Mouse (Mus musculus) CD4-positive, CD25-positive, alpha-beta regulatory T cell, adult 4 months (primary cell): Measurements from ENCODE around the gene Babam2. TPM values are rescaled to one million over a fixed set of nuclear protein-coding genes. Genes with fewer than 3 reads are reported as not detected.

Experiments used
- ATAC-seq: one replicate; pipeline ENCODE4 v1.8.0; 2017
- polyA plus RNA-seq, 2 experiments: library from polyadenylated mRNA; unstranded; fragments of 100-300 nt; shearing (Covaris generic); gene quantifications; one replicate each; pipeline ENCODE4 v1.2.1; 2017

Gene Babam2
- polyA plus RNA-seq, 2 experiments from 2014 or later, result 104 to 119 TPM

DNA sequence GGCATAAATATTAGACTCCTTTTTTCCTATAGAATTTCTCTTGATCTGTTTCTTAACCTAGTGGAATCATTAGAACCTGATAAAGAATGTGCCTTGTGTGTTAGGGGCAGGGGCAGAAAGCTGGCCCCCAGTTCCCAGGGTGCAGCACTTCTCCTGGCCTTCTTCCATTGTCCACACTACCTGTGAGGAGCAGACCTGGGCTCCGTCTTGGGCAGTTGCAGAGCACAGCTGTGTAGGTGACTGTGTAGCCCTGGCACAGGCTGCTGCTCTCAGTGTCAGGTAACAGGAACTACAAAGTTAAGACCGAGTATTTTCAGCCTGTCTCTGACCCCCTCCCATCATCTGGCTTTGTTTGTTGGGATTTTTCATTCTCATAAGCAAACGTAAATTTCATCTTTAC, 302.6 kb downstream of the Babam2 start:
- no peak for ATAC-seq

DNA sequence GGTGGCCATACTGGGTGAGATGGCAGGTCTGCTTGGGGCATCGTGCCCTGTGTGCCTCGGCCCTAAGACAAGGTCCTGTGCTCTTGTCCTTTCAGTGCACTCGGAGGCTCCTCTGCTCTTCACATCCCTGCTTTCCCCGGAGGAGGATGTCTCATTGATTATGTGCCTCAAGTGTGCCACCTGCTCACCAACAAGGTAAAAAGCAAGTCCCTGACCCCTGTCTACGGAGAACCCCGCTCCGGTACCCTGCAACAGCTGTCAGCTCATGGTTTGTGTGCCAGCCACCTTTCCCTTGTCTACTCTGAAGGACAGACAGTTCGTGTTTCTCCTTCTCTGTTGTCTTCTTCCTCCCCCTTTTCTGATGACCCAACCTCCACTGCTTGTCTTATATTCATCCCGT, 303.8 kb downstream of the Babam2 start:
- ATAC-seq, result no peak

DNA sequence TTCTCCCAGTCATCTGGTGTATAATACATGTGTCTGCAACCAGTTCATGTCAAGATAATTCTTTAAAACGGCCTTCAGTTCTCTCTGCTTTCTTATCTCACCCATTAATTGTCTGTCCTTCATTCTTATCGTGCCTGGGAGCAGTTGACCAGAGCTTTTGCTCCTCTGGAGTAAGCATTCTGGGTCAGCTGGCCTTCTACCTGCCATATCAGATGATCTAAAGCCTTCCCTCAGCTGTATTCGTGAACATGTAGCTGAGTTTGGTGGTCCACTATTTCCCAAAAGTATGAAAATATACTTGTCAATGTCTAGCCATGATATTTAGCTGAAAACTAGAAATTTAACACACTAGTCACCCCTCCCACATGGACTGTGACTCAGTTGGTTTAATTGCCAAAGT, 304.3 kb downstream of the Babam2 start:
- ATAC-seq, result no peak

DNA sequence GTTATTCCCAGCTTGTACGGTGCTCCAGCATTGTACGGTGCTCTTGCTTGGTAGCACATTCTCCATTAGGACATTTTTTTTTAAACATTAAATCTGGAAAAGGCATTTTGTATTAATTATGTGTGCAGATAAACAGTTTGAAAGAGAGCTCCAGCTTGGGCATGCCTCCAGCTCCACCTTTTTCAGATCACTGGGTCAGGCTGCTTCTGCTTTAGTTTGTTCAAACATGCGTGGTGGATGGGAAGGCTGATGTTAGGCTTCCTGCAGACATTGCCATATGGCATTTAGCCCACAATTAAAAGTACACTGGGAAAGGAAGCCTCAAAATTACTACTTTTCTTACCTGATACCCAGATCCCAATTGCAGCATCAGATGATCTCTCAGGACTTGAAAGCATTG, 310.9 kb downstream of the Babam2 start:
- no peak for ATAC-seq

DNA sequence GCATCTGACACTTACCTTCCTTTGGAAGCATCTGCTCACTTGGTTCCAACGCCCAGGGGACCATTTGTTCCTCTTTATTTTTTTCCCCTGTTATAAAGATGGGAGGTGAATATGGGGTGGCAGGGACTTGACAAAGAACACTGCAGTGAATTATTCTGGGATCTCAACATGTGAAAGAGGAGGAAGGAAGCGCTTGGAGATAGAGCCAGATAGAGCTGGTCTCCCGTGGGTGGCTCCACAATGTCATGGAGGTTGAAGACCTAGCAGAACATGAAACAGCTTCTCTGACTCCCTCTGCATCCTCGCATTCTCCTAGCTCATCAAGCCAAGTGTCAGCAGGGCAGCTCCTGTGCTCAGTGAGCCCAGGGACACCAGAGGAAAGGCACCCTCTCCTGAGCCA, 312.6 kb downstream of the Babam2 start:
- ATAC-seq, result no peak

DNA sequence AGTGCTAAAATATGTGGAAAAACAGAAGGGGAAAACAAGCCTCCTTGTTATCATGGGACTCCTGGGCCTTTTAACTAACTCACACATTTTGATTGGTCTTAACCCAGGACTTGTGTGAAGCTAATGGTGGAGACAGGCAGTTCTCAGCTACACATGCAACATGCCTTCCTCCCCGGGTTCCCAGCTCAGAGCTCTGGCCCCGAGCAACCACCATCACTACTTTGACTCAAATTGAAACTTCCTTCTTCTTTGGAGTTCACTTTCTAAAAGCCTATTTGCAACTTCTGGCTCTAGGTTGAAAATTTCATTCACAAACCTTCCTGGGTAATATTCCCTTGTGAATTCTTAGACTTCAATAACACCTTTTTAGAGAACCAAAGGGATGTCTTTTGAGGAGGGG, 315.6 kb downstream of the Babam2 start:
- no peak for ATAC-seq

DNA sequence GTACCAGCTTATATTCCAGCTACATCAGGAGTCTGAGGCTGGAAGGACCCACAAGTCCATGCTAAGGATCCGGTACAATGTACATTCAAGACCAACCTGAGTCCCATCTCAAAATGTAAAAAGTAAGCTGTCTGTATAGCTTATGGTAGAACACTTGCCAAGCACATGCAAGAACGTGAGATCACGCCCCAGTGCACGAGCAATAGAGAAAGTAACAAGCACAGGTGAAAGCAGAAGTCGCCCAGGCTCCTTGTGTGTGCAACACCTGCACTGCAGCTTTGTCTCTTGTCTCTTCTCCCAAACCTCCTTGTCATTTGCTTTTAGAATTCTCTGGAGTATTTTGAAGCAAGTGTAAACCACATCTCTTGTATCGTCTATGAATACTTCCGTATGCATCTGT, 317.3 kb downstream of the Babam2 start:
- ATAC-seq, result no peak

DNA sequence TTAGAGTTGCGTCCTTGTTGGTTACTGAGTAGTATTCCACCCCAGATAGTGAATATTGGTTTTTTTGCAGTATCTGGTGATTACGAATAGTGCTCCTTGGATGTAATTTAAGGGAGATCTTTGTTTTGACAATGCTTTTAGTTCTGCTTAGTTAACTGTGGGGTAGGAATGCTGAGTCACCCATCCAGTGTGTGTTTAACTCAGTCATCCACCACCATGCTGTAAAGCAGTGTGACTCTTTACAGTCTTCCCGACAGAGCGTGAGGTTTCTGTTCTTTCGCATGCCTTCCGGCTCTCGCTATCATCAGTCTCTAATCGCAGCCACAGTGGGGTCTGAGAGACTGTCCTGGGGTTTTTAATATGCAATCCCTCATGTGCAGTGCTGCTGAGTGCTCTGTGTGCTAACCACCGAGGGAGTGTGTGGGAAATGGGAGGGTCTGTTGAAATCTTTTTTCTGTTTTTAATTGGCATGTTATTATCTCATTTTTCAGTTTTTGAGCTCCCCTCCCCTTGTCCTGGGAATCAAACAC, 318.5 kb downstream of the Babam2 start:
- ATAC-seq, result no peak

DNA sequence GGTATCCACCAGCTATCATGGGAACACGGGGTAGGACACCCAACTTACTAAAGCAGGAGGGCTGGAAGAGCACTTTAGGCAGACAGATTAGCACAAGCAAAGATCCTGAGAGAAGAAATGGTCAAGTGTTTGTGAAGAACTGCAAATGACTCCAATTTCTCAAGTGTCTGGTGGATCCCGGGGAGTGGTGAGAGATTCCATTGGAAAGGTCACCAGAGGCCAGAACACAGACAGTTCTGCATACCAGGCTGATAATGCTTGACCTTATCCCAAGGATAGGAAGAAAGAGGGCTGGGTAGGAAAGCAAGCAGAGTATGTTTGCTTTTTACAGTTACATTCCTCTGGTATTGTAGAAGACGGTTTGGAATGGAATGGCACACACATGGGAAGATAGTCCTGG, 320.2 kb downstream of the Babam2 start:
- no peak for ATAC-seq

DNA sequence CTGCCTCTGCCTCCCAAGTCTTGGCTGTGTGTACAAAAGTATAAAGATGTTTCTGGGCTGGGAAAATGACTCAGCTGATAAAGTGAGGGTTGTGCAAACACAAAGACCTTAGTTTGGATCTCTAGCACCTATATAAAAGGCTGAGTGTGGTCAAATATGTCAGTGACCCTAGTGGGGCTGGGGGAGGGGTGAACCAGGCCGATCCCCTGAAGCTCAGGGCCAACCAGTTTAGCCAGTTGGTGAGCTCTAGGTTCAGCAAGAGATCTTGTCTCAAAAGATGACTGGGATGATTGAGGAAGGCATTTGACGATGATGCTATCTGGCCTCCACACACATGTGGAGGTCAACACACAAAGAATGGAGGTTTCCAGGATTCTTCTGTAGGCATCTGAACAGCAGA, 320.8 kb downstream of the Babam2 start:
- no peak for ATAC-seq

DNA sequence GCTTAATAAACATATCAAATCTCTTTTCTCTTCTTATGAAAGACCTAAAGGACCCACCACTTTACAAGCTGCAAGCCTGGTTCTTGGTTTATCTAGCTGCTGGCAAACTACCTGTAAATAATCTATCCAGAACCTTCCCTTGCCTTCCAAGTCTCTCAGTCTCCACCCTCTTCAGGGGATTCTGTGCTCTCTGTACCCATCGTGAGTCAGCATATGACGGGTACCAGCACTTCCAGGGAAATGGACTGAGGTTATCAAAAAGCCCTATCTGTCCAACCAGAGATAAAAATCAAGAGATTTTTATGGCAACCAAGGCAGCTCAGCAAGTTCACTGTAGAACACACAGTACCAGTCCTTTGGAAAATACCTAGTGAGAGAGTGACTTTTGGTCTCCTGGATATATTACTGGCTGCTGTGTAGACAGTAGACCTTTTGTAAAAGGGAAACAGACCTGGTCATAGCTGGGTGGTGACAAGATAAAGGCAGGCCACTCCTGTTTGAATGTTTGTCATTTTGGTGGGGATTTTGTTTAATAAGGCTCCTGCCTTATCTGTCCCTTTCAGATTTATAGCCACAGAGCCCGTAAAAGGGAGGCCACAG, 332.4 kb downstream of the Babam2 start:
- no peak for ATAC-seq

DNA sequence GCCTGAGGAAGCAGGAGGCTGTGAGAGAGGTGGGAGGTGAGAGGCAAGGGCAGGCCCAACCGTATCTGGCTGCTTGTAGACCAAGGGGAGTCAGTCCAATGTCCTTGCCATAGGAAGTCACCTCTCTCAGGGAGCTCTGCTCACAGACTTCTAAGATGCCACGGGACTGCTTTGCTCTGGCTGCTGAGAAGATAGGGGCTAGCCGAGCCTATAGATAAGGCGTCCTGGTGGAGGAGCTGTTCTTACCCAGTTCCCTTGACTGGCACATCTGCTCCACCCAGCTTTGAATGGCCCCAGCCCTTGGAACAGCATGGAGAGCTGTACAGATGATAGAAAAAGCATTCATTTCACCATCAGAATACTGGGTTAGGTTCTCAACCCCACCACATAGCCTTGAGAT, 335.7 kb downstream of the Babam2 start:
- no peak for ATAC-seq

DNA sequence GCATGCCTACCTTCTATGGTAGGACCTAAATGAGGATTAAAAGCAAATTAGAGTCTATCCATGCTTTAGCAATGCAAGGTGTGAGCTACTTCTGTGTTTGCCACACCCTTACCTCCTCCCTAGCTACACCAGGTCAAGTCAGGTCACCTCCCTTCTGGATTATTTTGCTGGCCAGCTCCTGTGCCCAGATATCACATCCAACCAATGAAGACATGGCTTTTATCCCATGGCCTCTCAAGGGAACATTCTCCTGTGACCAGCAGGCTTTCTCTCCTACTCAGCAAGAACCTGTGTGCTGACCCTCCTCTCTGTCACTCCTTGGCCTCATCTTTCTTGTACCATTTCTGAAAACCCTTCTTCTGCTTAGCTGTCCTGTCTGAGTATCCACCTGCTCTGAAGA, 336.1 kb downstream of the Babam2 start:
- no peak for ATAC-seq

DNA sequence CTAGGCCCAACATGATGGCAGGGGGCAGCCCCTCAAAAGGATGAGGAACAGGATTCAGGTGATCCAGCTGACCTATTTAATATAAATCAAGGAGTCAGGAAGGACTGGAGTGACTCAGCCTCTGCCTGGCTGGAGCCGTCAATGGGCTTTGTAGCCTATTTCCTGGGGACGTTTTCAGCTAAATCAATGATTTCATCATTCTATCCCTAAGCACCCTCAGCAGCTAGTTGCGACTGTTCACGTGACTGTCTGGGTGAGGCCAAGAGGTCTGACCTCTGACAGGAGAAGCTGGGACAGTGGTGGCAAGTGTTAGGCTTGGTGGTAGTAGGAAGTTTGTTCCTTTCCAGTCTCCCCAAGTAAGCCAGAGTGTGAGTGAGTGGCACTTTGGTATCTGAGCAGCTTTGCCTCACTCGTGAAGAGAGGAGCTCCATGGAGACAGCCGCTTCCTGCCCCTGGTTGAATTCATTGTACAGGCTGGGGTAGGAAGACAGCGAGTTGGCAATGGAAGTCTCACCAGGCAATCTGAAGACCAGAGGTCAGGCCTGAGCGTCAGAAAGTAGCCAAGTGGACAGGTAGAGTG, 337.1 kb downstream of the Babam2 start:
- no peak for ATAC-seq

DNA sequence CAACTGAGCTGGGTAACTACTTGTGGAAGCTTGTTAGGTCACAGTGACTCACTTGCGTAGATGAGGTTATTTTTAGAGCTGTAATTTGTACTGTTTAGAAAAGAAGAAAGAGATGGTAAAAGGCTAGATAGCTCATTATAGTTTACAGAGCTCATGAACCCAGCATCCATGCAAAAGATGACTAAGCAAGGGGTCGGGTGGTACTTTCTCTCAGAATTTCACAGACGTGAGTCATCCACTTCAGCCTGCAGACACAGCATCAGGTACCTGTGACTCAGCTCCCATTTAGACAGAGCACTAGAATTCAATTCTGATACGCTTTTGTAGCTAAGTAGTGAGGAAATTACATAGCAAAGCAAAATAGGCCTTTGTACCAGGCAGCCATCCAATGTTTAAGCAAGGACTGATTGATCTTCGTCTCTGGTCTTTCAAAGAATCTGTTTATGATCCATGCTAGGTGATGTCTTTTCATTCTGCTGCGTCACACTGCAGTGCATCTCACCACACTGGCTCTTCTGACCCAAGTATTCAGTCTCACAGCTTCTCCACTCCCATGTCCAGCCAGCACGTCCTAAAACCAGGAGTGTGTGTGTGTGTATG, 338.3 kb downstream of the Babam2 start:
- ATAC-seq, result no peak

DNA sequence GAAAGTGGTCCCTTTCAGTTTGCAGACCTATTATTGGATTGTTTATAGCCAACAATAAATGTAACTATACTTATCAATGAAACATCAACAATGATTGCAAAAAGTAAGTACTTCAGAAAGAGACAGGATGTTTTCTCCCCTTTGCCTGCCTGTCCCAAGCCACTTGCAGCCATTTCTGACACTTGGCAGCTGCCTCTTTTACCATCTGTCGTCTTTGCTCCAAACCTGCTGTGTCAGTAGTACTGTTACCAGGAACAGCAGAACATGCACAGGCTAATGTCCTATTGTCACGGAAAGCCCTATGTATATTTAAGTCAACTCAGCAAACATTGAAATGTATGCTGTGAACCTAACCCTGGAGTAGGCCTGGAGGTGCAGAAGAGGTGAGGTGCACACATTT, 339.4 kb downstream of the Babam2 start:
- no peak for ATAC-seq

DNA sequence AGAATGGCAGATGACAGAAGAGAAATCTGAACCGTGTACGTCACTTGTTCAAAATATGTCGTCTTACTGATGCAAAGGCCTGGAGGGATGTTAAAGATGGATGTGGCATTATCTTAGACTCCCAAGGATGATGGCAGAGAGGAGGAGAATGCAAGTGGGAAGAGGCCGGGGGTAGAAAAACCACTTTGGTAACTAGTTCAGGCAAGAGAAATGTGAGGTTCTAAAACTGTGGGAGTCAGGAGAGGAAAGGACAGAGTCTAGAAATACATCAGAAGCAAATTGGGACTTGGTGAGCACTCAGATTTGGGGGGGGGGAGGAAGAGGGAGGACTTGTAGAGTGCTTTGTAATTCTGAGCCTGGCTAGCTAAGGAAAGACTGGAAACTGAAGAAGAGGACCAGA, 340.1 kb downstream of the Babam2 start:
- ATAC-seq, result no peak

DNA sequence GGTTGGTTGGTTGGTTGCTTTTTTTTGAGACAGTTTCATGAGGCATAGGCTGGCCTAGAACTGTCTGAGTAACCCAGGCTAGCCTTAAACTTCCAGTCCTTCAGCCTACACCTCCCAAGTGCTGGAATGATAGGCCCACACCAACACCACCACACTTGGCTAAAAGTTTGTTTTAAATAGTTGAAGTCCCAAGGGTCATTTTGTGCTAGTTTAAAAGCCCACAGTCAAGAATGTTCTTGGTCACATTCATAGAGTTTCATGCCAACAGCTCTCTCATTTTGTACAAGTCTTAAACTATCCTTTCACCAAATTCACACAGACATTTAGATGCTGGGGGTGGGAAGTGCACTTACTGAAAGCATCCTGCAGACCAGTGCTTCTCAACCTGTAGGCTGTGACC, 341.5 kb downstream of the Babam2 start:
- no peak for ATAC-seq

DNA sequence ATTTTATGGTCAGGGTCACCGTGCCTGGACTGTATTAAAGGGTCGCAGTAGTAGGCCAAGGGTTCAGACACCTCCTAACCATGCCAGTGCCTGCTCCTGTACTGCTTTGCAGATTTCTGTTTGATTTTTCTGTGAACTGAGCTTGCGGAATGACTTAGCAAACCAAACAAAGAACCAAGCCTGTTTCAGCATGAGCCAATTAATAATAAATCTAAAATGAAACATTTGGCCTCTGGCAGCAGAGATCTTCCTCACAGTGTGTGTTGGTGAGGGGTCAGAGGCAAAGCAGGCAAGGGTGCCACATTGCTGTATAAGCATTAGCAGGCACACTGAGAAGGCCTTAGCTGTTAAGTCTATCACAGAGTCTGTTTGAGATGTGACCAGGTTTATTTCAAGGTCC, 342.0 kb downstream of the Babam2 start:
- no peak for ATAC-seq

DNA sequence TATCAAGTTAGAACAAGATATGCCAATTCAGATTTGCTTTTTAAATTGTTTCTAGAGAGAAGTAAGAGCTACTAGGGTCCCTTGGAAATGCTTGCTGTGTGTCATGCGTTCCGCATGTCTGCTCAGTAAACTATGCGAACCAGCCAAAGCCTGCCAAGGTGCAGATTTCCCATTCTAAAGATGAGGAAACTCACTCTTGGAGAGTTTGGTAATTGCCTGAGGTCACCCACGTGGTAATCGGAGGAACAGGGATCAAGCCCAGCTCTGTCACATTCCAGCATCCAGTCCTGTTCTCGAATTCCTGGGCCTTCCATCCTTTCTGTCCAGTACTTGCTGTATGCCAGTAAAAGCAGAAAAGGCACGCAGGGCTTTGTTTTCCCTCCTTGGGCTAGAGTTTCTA, 345.7 kb downstream of the Babam2 start:
- no peak for ATAC-seq

DNA sequence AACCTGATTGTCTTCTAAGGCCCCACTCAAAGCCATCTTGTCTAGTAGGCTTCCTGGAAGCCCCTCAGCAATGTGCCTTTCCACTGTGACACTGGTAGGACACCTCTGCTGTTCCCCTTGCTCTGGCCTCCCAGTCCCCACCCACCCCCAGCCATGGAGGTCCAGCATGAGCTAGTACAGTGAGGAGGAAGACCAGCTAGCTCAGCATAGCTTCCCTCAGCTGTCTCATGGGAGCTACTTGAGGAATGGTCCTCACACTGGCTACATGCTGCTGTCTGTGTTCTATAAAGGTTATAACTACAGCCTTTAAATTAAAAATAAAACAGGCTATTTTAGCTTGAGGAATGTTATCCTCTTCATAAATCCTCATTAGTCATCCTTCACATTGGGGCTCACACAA, 346.5 kb downstream of the Babam2 start:
- no peak for ATAC-seq

DNA sequence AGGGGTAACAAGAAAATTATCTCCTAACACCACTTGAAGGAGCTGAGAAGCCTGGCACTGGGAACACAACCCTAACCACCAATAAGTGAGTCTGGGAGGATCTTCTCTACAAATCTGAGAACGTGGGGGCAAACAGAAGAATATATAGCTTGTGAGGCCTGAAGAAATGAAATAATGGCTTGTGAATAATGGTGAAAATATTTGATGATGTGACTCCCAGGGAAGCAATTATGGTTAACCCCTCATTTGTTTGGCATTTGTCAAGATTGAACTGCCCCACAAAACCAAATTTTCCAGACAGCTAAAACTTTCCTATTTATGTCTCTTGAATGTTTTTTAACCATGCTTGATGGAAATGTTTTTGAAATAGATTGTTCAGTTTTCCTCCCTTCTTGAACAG, 354.4 kb downstream of the Babam2 start:
- ATAC-seq, result no peak

DNA sequence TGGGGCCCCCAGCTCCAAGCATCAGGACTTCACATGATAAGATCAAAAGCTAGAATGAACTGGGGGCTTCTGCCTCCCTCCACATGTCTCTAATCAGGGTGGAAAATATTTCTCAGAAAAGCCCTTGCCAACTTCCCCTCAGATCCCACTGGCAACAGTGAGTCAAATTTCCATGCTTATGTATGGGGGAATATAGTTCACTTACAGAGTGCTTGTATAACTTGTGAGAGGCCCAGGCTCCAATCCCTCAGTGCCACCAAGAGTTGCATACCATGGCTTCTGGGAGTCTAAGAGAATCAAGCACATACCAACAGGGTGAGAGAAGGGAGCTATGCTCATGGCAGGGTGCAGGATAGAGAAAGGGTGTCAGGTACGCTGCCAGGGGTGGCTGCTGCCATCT, 355.0 kb downstream of the Babam2 start:
- no peak for ATAC-seq

DNA sequence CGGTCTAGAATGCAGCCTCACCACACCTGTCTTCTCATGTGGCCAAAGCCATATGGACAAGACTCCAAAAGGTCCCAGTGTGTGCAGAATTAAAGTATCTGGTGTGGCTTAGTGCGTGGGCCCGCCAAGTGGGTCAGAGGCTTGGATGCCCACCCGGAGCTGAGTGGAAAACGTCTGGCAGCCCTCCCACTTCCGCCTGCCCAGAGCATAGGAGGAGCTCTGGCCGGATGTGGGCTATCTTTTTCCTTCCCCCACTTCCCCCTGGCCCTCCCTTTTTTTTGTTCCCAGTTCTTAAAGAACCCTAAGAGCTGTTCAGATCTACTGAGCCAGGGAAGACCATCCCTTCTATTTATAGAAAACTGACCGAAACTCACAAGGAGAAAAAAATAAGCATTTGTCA, 356.0 kb downstream of the Babam2 start:
- ATAC-seq, result no peak

DNA sequence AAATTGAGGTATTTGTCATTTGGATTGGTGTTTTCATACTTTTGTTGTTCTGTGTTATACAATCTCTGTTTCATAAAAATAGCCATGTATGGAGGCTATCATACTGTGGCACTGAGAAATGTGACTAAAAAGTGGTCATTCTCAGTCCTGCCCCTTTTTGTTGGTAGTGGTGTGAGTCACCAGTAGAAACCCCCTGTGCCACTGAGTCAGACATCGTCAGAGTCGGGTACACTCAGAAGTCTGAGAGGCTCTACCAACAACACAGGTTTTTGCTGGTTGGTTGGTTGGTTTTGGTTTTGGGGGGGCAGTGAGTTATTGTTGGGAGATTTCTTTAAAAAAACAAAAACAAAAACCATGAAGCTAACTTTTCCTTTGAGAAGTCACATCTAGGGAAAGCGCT, 358.2 kb downstream of the Babam2 start:
- ATAC-seq, result no peak
